Mouse (Mus musculus) adrenal gland, adult 18-20 months (tissue): ENCODE data around the gene Zdhhc1. TPM values are rescaled to one million over a fixed set of nuclear protein-coding genes. Genes with fewer than 3 reads are reported as not detected.

Source experiments
- DNase-seq, 2 experiments: peaks; one replicate each; pipeline ENCODE4 v3.0.0; 2021 to 2022; ENCODE audit warnings: low spot score in 2 of 2
- total RNA-seq, 2 experiments: library from RNA; stranded (reverse); gene quantifications; 1 replicate in 1 of 2; 2 replicates in 1 of 2; pipeline ENCODE4 v1.2.3; 2021

The Zdhhc1 gene
- total RNA-seq, 2 experiments from 2014 or later: 18.1 to 18.3 TPM

DNA sequence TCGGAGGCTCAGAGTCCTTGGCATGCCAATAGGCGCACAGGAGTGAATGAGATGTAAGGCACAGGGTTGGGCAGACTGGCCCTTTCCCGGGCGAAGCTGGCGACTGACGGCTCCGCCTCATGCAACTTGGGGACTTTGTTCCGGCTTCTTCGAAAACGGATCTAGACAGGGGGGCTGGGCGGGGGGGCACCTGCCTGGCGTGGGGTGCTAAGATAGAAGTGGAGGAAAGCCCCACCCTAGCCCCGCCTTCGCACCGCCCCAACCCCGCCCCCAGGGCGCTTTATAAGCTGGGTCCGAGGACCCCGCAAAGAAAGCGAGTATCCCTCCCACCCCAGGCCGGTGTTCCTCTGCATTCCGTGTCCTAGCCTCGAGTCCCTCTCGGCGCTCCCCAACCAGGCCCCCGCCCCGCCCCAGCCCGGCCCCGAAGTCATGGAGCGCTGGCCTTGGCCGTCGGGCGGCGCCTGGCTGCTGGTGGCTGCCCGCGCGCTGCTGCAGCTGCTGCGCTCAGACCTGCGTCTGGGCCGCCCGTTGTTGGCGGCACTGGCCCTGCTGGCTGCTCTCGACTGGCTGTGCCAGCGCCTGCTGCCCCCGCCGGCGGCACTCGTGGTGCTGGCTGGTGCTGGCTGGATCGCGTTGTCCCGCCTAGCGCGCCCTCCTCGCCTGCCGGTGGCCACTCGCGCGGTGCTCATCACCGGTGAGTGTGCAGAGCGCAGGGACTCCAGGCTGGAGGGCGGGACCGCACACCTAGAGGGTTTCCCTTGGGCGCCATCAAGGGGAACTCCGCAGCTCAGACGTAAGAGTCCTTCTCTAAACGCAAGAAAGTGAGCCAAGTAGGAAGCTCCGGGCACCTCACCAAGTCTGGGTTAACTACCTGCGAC is 22.0 kb upstream of the Zdhhc1 start, which contains the start of gene Hsd11b2:
Hsd11b2 (plus strand) TSS at position 320 of the 878 bp plus-strand sequence.
- peak; percentile 32 to 42 for DNase-seq

DNA sequence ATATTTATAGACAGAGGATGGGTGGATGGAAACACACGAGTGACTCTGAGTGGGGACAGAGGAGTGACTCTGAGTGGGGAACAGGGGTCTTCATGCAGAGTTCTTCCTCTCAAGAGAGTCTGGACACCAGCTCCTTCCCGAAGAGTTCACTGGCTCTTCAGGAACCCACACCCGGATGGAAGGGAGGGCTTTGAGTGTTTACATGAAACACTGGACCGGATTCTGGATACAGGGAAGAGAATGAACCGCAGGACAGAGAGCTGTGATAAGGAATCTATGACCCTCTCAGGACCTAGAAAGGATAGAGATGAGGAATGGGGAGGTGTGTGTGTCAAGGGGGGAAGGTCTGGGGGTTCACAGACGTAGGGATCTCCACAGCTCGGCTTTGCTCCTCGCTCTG is 20.6 kb upstream of the Zdhhc1 start:
- no peak for DNase-seq

DNA sequence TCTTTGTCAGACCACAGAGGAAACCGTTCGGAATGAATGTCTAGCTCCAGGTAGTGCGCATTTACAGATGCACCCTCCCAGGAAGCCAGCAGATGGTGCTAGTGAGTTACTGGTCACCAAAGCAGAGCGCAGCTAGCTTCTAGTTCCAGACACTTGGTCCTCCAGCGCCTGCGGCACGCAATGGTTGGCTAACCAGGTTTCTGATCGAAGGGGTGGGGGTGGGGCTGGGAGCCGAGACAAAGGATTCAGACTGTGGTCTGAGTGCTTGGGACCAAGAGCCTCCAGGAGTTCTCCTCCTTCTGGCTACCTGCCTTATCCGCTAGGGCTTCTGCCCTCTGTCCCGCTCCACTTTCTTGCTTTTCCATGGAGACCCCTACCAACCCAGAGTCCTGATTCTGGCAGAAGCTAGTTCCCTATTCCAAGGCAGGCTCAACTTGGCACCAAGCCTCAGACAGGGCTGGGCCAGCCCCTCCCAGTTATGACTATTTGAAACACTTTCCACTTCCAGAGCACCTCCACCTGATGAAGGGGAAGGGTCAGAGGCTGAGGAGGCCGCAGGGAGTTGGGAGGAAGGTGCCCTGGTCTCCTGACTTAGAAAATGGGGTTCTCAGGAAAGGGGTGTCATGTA is 19.4 kb upstream of the Zdhhc1 start:
- DNase-seq: peak; percentile 73

DNA sequence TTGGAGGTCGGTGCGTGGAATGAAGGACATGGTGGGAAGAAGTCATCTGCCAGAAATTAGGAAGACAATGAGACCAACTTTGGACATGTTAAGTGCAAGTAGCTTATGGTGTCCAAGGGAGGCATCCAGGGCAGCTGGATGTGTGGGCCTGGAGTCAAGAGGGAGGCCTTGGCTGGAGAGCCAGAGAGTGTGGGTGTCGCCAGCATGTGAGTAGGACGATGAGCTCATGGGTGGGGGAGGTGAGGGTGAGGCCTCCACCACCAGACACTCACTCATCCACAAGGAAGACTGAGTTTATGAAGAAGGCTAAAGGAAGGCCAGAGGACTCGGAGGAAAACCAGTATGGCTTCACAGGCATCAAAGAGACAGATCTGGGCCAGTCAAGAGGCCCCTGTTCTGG is 18.0 kb upstream of the Zdhhc1 start:
- peak in 1 of 2 experiments; percentile 51 for DNase-seq

- no peak for DNase-seq
These were observed 17.5 kb upstream of the Zdhhc1 start for GRCm38 (mm10) chr8:105514194-105514593.

- no peak for DNase-seq
These were observed 13.5 kb upstream of the Zdhhc1 start for GRCm38 (mm10) chr8:105509997-105510735.

GRCm38 (mm10) chr8:105508758-105509157 is 12.1 kb upstream of the Zdhhc1 start:
- DNase-seq: no peak

- DNase-seq: no peak
These were observed 10.3 kb upstream of the Zdhhc1 start for GRCm38 (mm10) chr8:105506977-105507376.

GRCm38 (mm10) chr8:105504617-105505016 is 7.9 kb upstream of the Zdhhc1 start:
- no peak for DNase-seq

- no peak for DNase-seq
These were observed 3.1 kb upstream of the Zdhhc1 start for GRCm38 (mm10) chr8:105499787-105500186.

- DNase-seq: no peak
These were observed 1.1 kb downstream of the Zdhhc1 start for GRCm38 (mm10) chr8:105495350-105496302.

DNA sequence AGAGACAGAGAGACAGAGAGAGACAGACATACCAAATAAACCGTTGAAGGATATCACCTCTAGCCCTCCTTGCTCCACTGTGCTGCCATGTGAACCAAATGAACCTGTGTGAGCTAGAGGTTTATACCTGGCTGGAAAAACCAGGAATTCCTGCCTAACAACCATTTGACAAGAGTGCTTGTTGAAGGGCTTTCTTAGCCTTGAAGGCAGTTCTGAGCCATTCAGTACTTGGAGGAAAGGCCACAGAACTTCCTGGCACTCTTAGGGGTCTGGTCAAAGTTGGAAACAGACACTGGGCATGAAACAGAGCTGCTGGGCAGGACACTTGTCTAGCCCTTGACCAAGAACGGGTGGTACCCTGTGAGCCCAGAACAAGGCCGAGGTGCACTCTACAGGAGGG is 2.1 kb downstream of the Zdhhc1 start:
- DNase-seq: no peak

DNA sequence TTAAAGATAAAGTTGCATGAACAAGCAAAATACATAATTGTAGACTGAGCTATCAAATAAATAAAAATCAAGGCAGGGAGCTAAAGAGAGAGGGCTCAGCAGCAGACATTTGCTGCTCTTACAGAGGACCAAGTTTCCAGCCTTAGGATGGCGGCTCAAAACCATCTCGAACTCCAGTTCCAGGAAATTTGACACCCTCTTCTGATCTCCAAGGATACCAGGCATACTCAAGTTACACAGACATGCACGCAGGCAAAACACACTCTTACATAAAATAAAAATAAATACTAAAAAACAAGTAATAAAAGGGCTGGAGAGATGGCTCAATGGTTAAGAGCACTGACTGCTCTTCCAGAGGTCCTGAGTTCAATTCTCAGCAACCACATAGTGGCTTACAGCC is 3.2 kb downstream of the Zdhhc1 start:
- DNase-seq: no peak

- no peak for DNase-seq
These were observed 7.4 kb downstream of the Zdhhc1 start for GRCm38 (mm10) chr8:105489281-105489680.

DNA sequence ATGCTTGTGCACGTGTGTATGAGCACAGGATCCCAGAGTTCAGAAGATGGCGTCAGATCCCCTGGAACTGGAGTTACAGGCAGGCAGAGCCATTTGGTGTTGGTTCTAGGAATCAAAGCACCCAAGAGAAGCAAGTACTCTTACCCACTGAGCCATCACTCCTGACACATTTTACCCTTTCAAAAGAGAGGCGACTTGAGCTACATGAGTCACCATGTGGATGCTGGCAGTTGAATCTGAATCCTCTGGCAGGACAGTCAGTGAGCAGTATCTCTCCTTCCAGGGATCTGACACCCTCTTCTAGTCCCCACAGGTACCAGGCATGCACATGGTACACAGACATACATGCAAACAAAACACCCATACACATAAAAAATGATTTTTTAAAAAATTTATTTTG is 8.6 kb downstream of the Zdhhc1 start:
- no peak for DNase-seq

- DNase-seq: peak in 1 of 2 experiments; percentile 47
These were observed 12.3 kb downstream of the Zdhhc1 start for GRCm38 (mm10) chr8:105484392-105484791.

GRCm38 (mm10) chr8:105484030-105484368 is 12.7 kb downstream of the Zdhhc1 start:
- no peak for DNase-seq

DNA sequence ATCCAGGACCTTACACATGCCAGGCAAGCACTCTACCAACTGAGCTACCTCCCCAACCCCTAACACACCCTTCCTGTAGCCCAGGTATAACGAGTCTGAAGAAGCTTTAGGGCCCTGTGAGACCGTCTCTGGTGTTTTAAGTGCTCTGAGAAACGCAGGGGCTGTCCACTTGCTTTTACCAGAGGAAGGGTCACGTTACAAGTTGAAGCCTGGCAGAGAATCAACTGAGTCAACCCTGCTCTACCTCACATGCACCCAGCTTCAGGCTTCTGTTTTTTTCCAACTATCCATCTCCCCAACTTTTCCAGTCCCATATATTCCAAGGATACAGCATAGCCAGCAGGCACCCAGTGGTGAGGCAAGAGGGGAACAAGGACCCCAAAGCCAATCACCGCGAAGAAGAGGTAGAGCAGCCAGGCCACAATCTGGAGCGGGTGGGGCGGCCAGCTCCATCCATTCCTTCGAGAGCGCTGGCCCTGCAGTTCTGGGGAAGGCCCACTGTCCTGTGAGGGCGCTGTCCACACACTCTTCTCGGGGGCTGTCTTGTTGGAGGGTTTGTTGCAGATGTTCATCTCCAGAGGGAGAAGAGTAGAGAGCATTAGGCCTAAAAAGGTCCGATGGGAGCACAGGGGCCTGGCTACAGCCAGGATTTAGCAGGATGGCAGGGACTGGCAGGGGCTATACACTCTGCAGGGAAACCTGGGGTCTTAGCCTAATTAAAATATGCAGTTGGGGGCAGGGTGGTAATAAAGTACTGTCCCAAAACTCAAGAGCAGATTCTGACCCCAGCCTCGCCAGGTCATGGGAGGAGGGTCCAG is 13.3 kb downstream of the Zdhhc1 start:
- no peak for DNase-seq

- DNase-seq: no peak
These were observed 14.6 kb downstream of the Zdhhc1 start for GRCm38 (mm10) chr8:105482123-105482522.

DNA sequence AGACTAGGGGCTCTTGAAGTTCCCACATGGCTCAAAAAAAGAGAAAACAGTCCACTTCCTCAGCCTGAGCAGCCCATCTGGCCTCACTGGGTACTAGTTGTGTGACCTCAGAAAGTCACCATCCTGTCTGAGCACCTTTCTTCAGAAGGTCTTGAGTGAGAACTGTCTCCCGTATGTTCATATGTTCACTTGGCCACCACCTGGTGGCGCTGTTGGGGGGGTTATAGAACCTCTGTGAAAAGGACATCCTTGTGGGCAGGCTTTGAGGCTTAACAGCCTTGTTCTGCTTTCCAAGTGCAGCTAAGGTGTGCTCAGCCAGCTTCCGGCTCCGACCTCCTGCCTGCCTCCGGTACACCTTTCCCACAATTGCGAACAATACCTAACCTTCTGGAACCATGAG is 15.2 kb downstream of the Zdhhc1 start:
- no peak for DNase-seq
